Mouse (Mus musculus) brown adipose tissue, adult 24 weeks (tissue): Measurements from ENCODE around the gene Hoxc8. TPM values are rescaled to one million over a fixed set of nuclear protein-coding genes. Genes with fewer than 3 reads are reported as not detected.

Experiments
- H3K27ac ChIP-seq: fragments of 200-500 bp; replicated peaks from 2 replicates; pipeline ENCODE4 v1.5.1; 2012; ENCODE audit warnings: low read depth, mild to moderate bottlenecking, low read length
- H3K4me1 ChIP-seq: fragments of 200-500 bp; 2 replicates; pipeline ENCODE4 v1.6.1; 2012; ENCODE audit warnings: low read length, mixed read lengths; ENCODE audit not compliant: control insufficient read depth, insufficient read depth, insufficient read length
- H3K4me3 ChIP-seq: fragments of 200-500 bp; 2 replicates; pipeline ENCODE4 v1.5.1; 2012; ENCODE audit warnings: low read depth, mild to moderate bottlenecking, low read length, moderate library complexity; ENCODE audit not compliant: insufficient read depth
- polyA plus RNA-seq: library from polyadenylated mRNA; stranded (reverse); fragments of >200 nt; gene quantifications from 2 replicates; pipeline ENCODE4 v1.2.4, GENCODE M21; 2012; ENCODE audit not compliant: missing spikeins, insufficient read depth, insufficient read length

The Hoxc8 gene
- polyA plus RNA-seq, 1 experiment = 8.9 TPM

DNA sequence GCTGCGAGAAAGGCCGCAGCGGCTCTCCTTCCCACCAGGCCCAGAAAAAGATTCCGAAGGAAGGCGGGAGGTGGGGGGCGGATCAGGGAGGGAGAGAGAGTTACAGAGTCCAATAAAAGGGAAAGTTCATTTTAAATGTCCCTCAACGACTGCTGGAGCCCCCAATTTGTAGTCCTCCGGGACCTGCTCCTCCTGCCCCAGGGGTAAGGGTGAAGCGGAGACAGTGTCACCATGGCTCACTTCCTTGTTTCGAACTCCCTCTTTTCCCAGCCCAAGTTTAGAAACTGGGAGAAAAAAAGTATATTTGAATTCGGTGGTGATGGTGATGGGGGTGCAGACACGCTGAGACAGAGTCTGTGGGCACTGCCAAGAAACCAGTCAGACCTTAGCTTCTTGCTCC, 50.2 kb downstream of the Hoxc8 start:
- 0 out of 2 replicates have a peak overlapping the region, but pooled peaks have one; percentile 0 for H3K4me3 ChIP-seq
- peak overlapping the region; percentile 29 for H3K27ac ChIP-seq
- H3K4me1 ChIP-seq = 0 out of 2 replicates have a peak, but pooled peaks cover 5% of the 10 kb centered on the region

DNA sequence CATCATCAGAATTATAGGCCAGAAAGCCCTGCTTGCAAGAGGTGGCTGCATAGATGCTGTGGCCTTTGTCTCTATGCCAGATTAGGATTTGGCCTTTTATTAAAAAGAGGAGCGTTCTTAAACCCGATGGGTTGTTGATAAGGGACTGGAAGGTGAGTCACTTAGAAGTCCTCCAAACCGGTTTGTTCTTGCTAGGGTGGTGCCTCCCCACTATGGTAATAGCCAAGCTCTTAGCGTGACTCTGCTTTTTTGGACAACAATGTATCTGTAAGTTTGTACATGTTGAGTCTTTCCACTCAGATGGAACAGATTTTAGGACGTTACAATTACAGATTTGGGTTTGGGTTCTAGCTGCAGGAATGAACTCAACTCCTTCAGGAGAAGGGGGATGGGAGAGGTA, 51.2 kb downstream of the Hoxc8 start:
- Histone ChIP-seq H3K27ac (no peak overlapping the region), H3K4me1 (0 out of 2 replicates have a peak, but pooled peaks cover 5% of the 10 kb centered on the region), H3K4me3 (no peak overlapping the region)

DNA sequence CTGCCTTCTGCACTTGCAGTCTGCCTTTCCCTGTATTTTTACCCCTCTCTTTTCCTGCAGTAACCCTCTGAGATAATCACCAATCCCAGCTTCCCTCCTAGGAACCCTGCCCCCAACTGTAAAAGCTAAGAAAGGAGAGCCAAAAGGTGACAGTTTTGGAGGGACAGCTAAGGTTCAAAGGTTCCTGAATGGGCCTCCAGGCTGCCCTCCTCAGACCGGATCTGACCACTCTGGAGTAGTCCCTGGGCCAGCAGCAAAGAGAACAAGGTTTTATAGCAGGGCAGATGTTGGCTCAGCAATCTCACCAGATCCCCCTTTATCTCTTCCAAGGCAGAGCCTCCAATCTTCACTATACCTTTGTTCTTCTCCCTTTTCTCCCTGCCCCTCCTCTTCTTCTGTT, 51.8 kb downstream of the Hoxc8 start:
- H3K4me3 ChIP-seq = no peak overlapping the region
- H3K4me1 ChIP-seq = 0 out of 2 replicates have a peak, but pooled peaks cover 5% of the 10 kb centered on the region
- H3K27ac ChIP-seq = no peak overlapping the region

Other genes starting within 250 kb of the Hoxc8 start
- not detected in 2 replicates for gene Hoxc13, start 69.5 kb upstream of the Hoxc8 start, polyA plus RNA-seq
- not detected in 2 replicates for gene Hoxc12, start 53.9 kb upstream of the Hoxc8 start, polyA plus RNA-seq
- not detected in 2 replicates for gene Hoxc11, start 36.2 kb upstream of the Hoxc8 start, polyA plus RNA-seq
- gene Hoxc10, start 23.8 kb upstream of the Hoxc8 start, polyA plus RNA-seq = not detected in 2 replicates
- 14.1 and 15.1 TPM in 2 replicates for gene Hoxc5, start 23.2 kb upstream of the Hoxc8 start, polyA plus RNA-seq
- gene Hoxc9, start 14.2 kb upstream of the Hoxc8 start, polyA plus RNA-seq = not detected in 2 replicates
- gene Hoxc6, start 7.7 kb downstream of the Hoxc8 start, polyA plus RNA-seq = 17.1 and 21.7 TPM in 2 replicates
- 9.4 and 13.7 TPM in 2 replicates for gene Hoxc4, start 28.3 kb downstream of the Hoxc8 start, polyA plus RNA-seq
- gene Smug1, start 176.5 kb downstream of the Hoxc8 start, polyA plus RNA-seq = 6.3 and 10.1 TPM in 2 replicates
- gene Cbx5, start 249.2 kb downstream of the Hoxc8 start, polyA plus RNA-seq = 29.2 and 37.9 TPM in 2 replicates
- gene Hnrnpa1, start 249.8 kb downstream of the Hoxc8 start, polyA plus RNA-seq = 50.5 and 76.9 TPM in 2 replicates